Comparison of ENCODE assay signal across 10 mouse cellular contexts in genomic region chr2:173938440-173938787, GRCm38 (mm10).
DNase-seq lines count a peak whose midpoint lies in the region; ATAC-seq lines count a peak whose summit lies in the region.
"Had no signal": no experiment of that assay in that cellular context is flagged by ENCODE, and none has a peak within 500 bp of the region (broad histone marks: within the 10 kb centered on the region; RNA-seq: fewer than 3 reads in every experiment).

No protein-coding gene starts in this region.

- 0 out of 2 replicates have a peak overlapping the region, but pooled peaks have one; percentile 3 for H3K9ac ChIP-seq in limb, embryonic 11.5 days (ENCODE audit: low read length)
- no peak overlapping the region for H3K9ac ChIP-seq in neural tube, embryonic 12.5 days
- H3K9ac ChIP-seq: liver, embryonic 13.5 days had no signal

- H3K9me3 ChIP-seq in hindbrain, embryonic 10.5 days: peaks cover 4% of the 10 kb centered on the region; the same call in 1 of the 2 replicates
- H3K9me3 ChIP-seq in limb, embryonic 11.5 days (ENCODE audit: control insufficient read depth, low read length): no peaks in the 10 kb centered on the region; the same call in 1 of the 2 replicates
- H3K9me3 ChIP-seq in neural tube, embryonic 12.5 days: peaks cover 10% of the 10 kb centered on the region; the same call in 1 of the 2 replicates
- H3K9me3 ChIP-seq: liver, embryonic 13.5 days had no signal

- no peaks in the 10 kb centered on the region for H3K27me3 ChIP-seq in hindbrain, embryonic 10.5 days (ENCODE audit: insufficient read depth, poor library complexity, severe bottlenecking)
- no peaks in the 10 kb centered on the region for H3K27me3 ChIP-seq in limb, embryonic 11.5 days (ENCODE audit: control insufficient read depth, insufficient read depth, low read length)
- no peaks in the 10 kb centered on the region for H3K27me3 ChIP-seq in neural tube, embryonic 12.5 days (replicated peaks)
- H3K27me3 ChIP-seq: liver, embryonic 13.5 days had no signal

- ATAC-seq in limb, embryonic 11.5 days (ENCODE audit: insufficient number of reproducible peaks, low FRiP score, low TSS enrichment, low read depth): no peak
- ATAC-seq in neural tube, embryonic 12.5 days (ENCODE audit: low FRiP score, low read depth): peak; percentile 77
- ATAC-seq: intestine, postnatal 0 days had no signal

- no peaks in the 10 kb centered on the region for H3K36me3 ChIP-seq in hindbrain, embryonic 10.5 days
- H3K36me3 ChIP-seq in limb, embryonic 11.5 days (ENCODE audit: control insufficient read depth, insufficient read depth, low read length): no peaks in the 10 kb centered on the region
- H3K36me3 ChIP-seq in neural tube, embryonic 12.5 days: no peaks in the 10 kb centered on the region
- H3K36me3 ChIP-seq: liver, embryonic 13.5 days had no signal

- H3K4me2 ChIP-seq in limb, embryonic 11.5 days (ENCODE audit: low read depth, severe bottlenecking): no peak overlapping the region
- H3K4me2 ChIP-seq in neural tube, embryonic 12.5 days (replicated peaks): peak overlapping the region; percentile 22
- H3K4me2 ChIP-seq: liver, embryonic 13.5 days had no signal

- WGBS in hindbrain, embryonic 10.5 days: 70% methylated on average over 11 of the region's 11 CpGs
- 37% methylated on average over 11 of the region's 11 CpGs for WGBS in limb, embryonic 11.5 days
- WGBS in neural tube, embryonic 12.5 days: 20% methylated on average over 11 of the region's 11 CpGs

- peak; percentile 18 to 33 for DNase-seq in kidney, postnatal 4 days
- DNase-seq in kidney, postnatal 36 days: no peak
- peak; percentile 18 for DNase-seq in hindbrain, embryonic 10.5 days (ENCODE audit: low spot score)
- peak; percentile 41 for DNase-seq in limb, embryonic 11.5 days (ENCODE audit: low spot score)
- no peak for DNase-seq in right cerebral cortex, postnatal 25 days
- no peak for DNase-seq in heart, adult 9 months (ENCODE audit: low spot score in 2 of 2)
- DNase-seq: adrenal gland, postnatal 25 days; liver, embryonic 13.5 days had no signal

- no peak overlapping the region for H3K4me3 ChIP-seq in hindbrain, embryonic 10.5 days
- H3K4me3 ChIP-seq in limb, embryonic 11.5 days (ENCODE audit: low read depth, low read length): no peak overlapping the region
- no peak overlapping the region for H3K4me3 ChIP-seq in neural tube, embryonic 12.5 days
- H3K4me3 ChIP-seq: liver, embryonic 13.5 days had no signal

- H3K27ac ChIP-seq in hindbrain, embryonic 10.5 days: peak overlapping the region; percentile 75
- H3K27ac ChIP-seq in limb, embryonic 11.5 days (replicated peaks; ENCODE audit: low read depth, low read length): 0 out of 2 replicates have a peak overlapping the region, but pooled peaks have one; percentile 30
- peak overlapping the region; percentile 55; the same call in 1 of the 2 replicates for H3K27ac ChIP-seq in neural tube, embryonic 12.5 days
- H3K27ac ChIP-seq: liver, embryonic 13.5 days had no signal

- peaks cover 25% of the 10 kb centered on the region for H3K4me1 ChIP-seq in hindbrain, embryonic 10.5 days (replicated peaks)
- H3K4me1 ChIP-seq in limb, embryonic 11.5 days (ENCODE audit: control insufficient read depth, insufficient read depth, low read length): peaks cover 11% of the 10 kb centered on the region
- H3K4me1 ChIP-seq in neural tube, embryonic 12.5 days: peaks cover 25% of the 10 kb centered on the region
- H3K4me1 ChIP-seq: liver, embryonic 13.5 days had no signal

Comparison
In these comparisons a context has a peak if more than half of its experiments do, and no peak if none do; other contexts are left out.
1. DNase-seq: peak in kidney, postnatal 4 days (2 of 2), hindbrain, embryonic 10.5 days (single experiment) and limb, embryonic 11.5 days (single experiment); none in kidney, postnatal 36 days (0 of 2), right cerebral cortex, postnatal 25 days (single experiment) and heart, adult 9 months (0 of 2).
2. Peak in every context shown above with its lines, with median percentiles within 50 percentile points of each other: H3K27ac ChIP-seq.